Mouse (Mus musculus) MEL (cell line): ENCODE data around the gene Isca1. TPM values are rescaled to one million over a fixed set of nuclear protein-coding genes. Genes with fewer than 3 reads are reported as not detected.

Source experiments
- DNase-seq: peaks from one replicate; pipeline ENCODE4 v3.0.0; 2011; ENCODE audit warnings: low read depth, low spot score
- H3K27ac ChIP-seq: 2 replicates; pipeline ENCODE4 v1.5.1; 2012; ENCODE audit warnings: low read depth, mild to moderate bottlenecking, control low read depth, low read length, moderate library complexity; ENCODE audit not compliant: control insufficient read depth
- H3K27me3 ChIP-seq, 2 experiments: fragments of 150-350 bp in 1 of 2; sonication (generic) in 1 of 2; 2 replicates each; pipeline ENCODE4 v1.6.1; 2012; ENCODE audit warnings: low read length in 2 of 2, mild to moderate bottlenecking in 2 of 2, improper control_type of control experiment in 1 of 2, moderate library complexity in 1 of 2; ENCODE audit not compliant: insufficient read depth in 2 of 2, control insufficient read depth in 1 of 2
- H3K36me3 ChIP-seq, 2 experiments: 2 replicates each; pipeline ENCODE4 v1.6.1; 2012 to 2014; ENCODE audit warnings: low read length in 2 of 2, improper control_type of control experiment in 1 of 2, inconsistent platforms in 1 of 2, mild to moderate bottlenecking in 1 of 2; ENCODE audit not compliant: insufficient read depth in 2 of 2, control insufficient read depth in 1 of 2
- H3K4me1 ChIP-seq, 2 experiments: fragments of 150-350 bp in 1 of 2; sonication (generic) in 1 of 2; 2 replicates each; pipeline ENCODE4 v1.6.1; 2012; ENCODE audit warnings: low read length in 2 of 2, improper control_type of control experiment in 1 of 2, mild to moderate bottlenecking in 1 of 2; ENCODE audit not compliant: insufficient read depth in 2 of 2, control insufficient read depth in 1 of 2
- H3K4me3 ChIP-seq, 2 experiments: fragments of 150-350 bp in 1 of 2; sonication (generic) in 1 of 2; 2 replicates each; pipeline ENCODE4 v1.5.1; 2012; ENCODE audit warnings: low read depth in 2 of 2, low read length in 2 of 2, mild to moderate bottlenecking in 2 of 2, moderate library complexity in 2 of 2, control low read depth in 1 of 2, improper control_type of control experiment in 1 of 2; ENCODE audit not compliant: control insufficient read depth in 1 of 2, insufficient read depth in 1 of 2
- H3K79me2 ChIP-seq: 2 replicates; pipeline ENCODE4 v1.6.1; 2012; ENCODE audit warnings: mild to moderate bottlenecking, low read length, moderate library complexity; ENCODE audit not compliant: control insufficient read depth, poor library complexity, insufficient read depth
- H3K9ac ChIP-seq: 2 replicates; pipeline ENCODE4 v1.6.1; 2012; ENCODE audit warnings: low read depth, mild to moderate bottlenecking, control low read depth, low read length, moderate library complexity; ENCODE audit not compliant: control insufficient read depth, poor library complexity, severe bottlenecking
- H3K9me3 ChIP-seq: fragments of 150-350 bp; sonication (generic); replicated peaks from 2 replicates; pipeline ENCODE4 v1.6.1; 2012; ENCODE audit warnings: mild to moderate bottlenecking, low read length, improper control_type of control experiment, moderate library complexity; ENCODE audit not compliant: insufficient read depth
- BHLHE40 ChIP-seq: IDR thresholded peaks from 2 replicates; pipeline ENCODE4 v1.6.1; 2012; ENCODE audit warnings: low read depth, mild to moderate bottlenecking, inconsistent platforms, low read length, improper control_type of control experiment, borderline replicate concordance
- CHD1 ChIP-seq: IDR thresholded peaks from 2 replicates; pipeline ENCODE4 v1.6.1; 2012; ENCODE audit warnings: low read depth, mild to moderate bottlenecking, inconsistent platforms, low read length, improper control_type of control experiment
- E2F4 ChIP-seq: IDR thresholded peaks from 2 replicates; pipeline ENCODE4 v1.6.1; 2011; ENCODE audit warnings: low read depth, low read length, improper control_type of control experiment, borderline replicate concordance
- ELF1 ChIP-seq: IDR thresholded peaks from 2 replicates; pipeline ENCODE4 v1.6.1; 2014; ENCODE audit warnings: low read depth, mild to moderate bottlenecking, inconsistent platforms, low read length, improper control_type of control experiment, moderate library complexity
- ETS1 ChIP-seq: IDR thresholded peaks from 2 replicates; pipeline ENCODE4 v1.6.1; 2012; ENCODE audit warnings: low read depth, mild to moderate bottlenecking, inconsistent platforms, low read length, improper control_type of control experiment, moderate library complexity
- GABPA ChIP-seq: IDR thresholded peaks from 2 replicates; pipeline ENCODE4 v1.6.1; 2012; ENCODE audit warnings: low read depth, mild to moderate bottlenecking, inconsistent platforms, low read length, improper control_type of control experiment, moderate library complexity
- GATA1 ChIP-seq: IDR thresholded peaks from 2 replicates; pipeline ENCODE4 v1.6.1; 2011; ENCODE audit warnings: low read depth, low read length, improper control_type of control experiment
- JUND ChIP-seq: IDR thresholded peaks from 2 replicates; pipeline ENCODE4 v1.6.1; 2011; ENCODE audit warnings: low read depth, mild to moderate bottlenecking, improper control_type of control experiment, low read length
- KAT2A ChIP-seq: conservative IDR thresholded peaks from 2 replicates; pipeline ENCODE4 v1.6.1; 2012; ENCODE audit warnings: low read depth, low read length, improper control_type of control experiment, inconsistent platforms
- MAFK ChIP-seq: IDR thresholded peaks from 2 replicates; pipeline ENCODE4 v1.6.1; 2011; ENCODE audit warnings: low read depth, mild to moderate bottlenecking, low read length, improper control_type of control experiment, borderline replicate concordance
- MAX ChIP-seq: IDR thresholded peaks from 2 replicates; pipeline ENCODE4 v1.6.1; 2011; ENCODE audit warnings: low read length, improper control_type of control experiment
- MYC ChIP-seq: IDR thresholded peaks from 2 replicates; pipeline ENCODE4 v1.6.1; 2011; ENCODE audit warnings: low read depth, mild to moderate bottlenecking, low read length, improper control_type of control experiment, moderate library complexity
- NELFE ChIP-seq: IDR thresholded peaks from 2 replicates; pipeline ENCODE4 v1.6.1; 2011; ENCODE audit warnings: low read depth, low read length, improper control_type of control experiment
- POLR2A ChIP-seq, 2 experiments: IDR thresholded peaks; 2 replicates each; pipeline ENCODE4 v1.6.1; 2011 to 2012; ENCODE audit warnings: low read length in 2 of 2, mild to moderate bottlenecking in 2 of 2, control low read depth in 1 of 2, improper control_type of control experiment in 1 of 2, low read depth in 1 of 2, moderate library complexity in 1 of 2; ENCODE audit not compliant: control insufficient read depth in 1 of 2, insufficient read depth in 1 of 2, poor library complexity in 1 of 2
- RAD21 ChIP-seq: IDR thresholded peaks from 2 replicates; pipeline ENCODE4 v1.6.1; 2011; ENCODE audit warnings: mild to moderate bottlenecking, low read depth, low read length, improper control_type of control experiment
- RCOR1 ChIP-seq: IDR thresholded peaks from 2 replicates; pipeline ENCODE4 v1.6.1; 2012; ENCODE audit warnings: low read depth, mild to moderate bottlenecking, inconsistent platforms, low read length, improper control_type of control experiment
- SIN3A ChIP-seq: IDR thresholded peaks from 2 replicates; pipeline ENCODE4 v1.6.1; 2012; ENCODE audit warnings: low read length, improper control_type of control experiment, inconsistent platforms
- TBP ChIP-seq: IDR thresholded peaks from 2 replicates; pipeline ENCODE4 v1.8.0; 2011; ENCODE audit warnings: low read depth, low read length, improper control_type of control experiment
- ZC3H11A ChIP-seq: IDR thresholded peaks from 2 replicates; pipeline ENCODE4 v1.6.1; 2012; ENCODE audit warnings: low read depth, mild to moderate bottlenecking, inconsistent platforms, low read length, improper control_type of control experiment
- ZNF384 ChIP-seq: IDR thresholded peaks from 2 replicates; pipeline ENCODE4 v1.6.1; 2012; ENCODE audit warnings: low read depth, mild to moderate bottlenecking, inconsistent platforms, low read length, improper control_type of control experiment
- polyA plus RNA-seq, 2 experiments: library from polyadenylated mRNA; stranded (reverse) in 1 of 2; unstranded in 1 of 2; fragments of >175 nt in 1 of 2; fragments of >200 nt in 1 of 2; gene quantifications; 2 replicates each; pipeline versions ENCODE4 v1.2.1 to v1.2.4; 2012; ENCODE audit warnings: low replicate concordance in 2 of 2, low read depth in 1 of 2; ENCODE audit not compliant: insufficient read length in 2 of 2, insufficient read depth in 1 of 2, missing spikeins in 1 of 2
- total RNA-seq: library from RNA; depleted of rRNA; stranded (reverse); fragments of 300-350 nt; gene quantifications from 2 replicates; pipeline ENCODE4 v1.2.3, GENCODE M21; 2012

The Isca1 gene
- total and polyA plus RNA-seq, 3 experiments: 31.2 to 76.3 (median 63.5) TPM

- H3K79me2 ChIP-seq: no peaks in the 10 kb centered on the region
- no peak overlapping the region for H3K4me3 ChIP-seq
- TF ChIP-seq SIN3A (no peak), MAFK (no peak), GATA1 (no peak), ZC3H11A (no peak), RAD21 (no peak), BHLHE40 (no peak), ELF1 (no peak), MAX (no peak), E2F4 (no peak), POLR2A (IDR thresholded peaks at IDR 0.05; ENCODE audit: control insufficient read depth in 1 of 2, insufficient read depth in 1 of 2, low read depth in 1 of 2, low read length in 2 of 2, poor library complexity in 1 of 2) (no peak), ZNF384 (no peak), ETS1 (no peak), TBP (no peak), KAT2A (no peak), NELFE (no peak), GABPA (no peak), CHD1 (no peak), JUND (no peak), MYC (no peak), RCOR1 (no peak)
- TF ChIP-seq, all 39 proteins: peak for 0
- H3K27me3 ChIP-seq: no peaks in the 10 kb centered on the region
- no peaks in the 10 kb centered on the region for H3K36me3 ChIP-seq
- H3K4me1 ChIP-seq: peaks cover 0 to 2% of the 10 kb centered on the region in 2 experiments; a peak in 2 of 4 replicates
- no peaks in the 10 kb centered on the region for H3K9me3 ChIP-seq
- H3K9ac ChIP-seq: no peak overlapping the region
- peak; percentile 44 for DNase-seq
- no peak overlapping the region for H3K27ac ChIP-seq
These were observed 23.4 kb downstream of the Isca1 start for GRCm38 (mm10) chr13:59746164-59746563.

- Histone ChIP-seq H3K4me3 (no peak overlapping the region), H3K4me1 (no peaks in the 10 kb centered on the region), H3K27me3 (no peaks in the 10 kb centered on the region), H3K9me3 (no peaks in the 10 kb centered on the region), H3K79me2 (no peaks in the 10 kb centered on the region), H3K27ac (no peak overlapping the region), H3K36me3 (no peaks in the 10 kb centered on the region), H3K9ac (no peak overlapping the region)
- DNase-seq: no peak
- no peak for TF ChIP-seq GABPA
These were observed 24.1 kb downstream of the Isca1 start for GRCm38 (mm10) chr13:59745462-59745861.
